Mouse (Mus musculus): ENCODE data around the gene Cdh15. TPM values are rescaled to one million over a fixed set of nuclear protein-coding genes. Genes with fewer than 3 reads are reported as not detected.

Gene Cdh15
- not detected in 2 replicates for polyA plus RNA-seq (2012)

- TF ChIP-seq GATA1 (IDR thresholded peaks at IDR 0.05; ENCODE audit: low read length): no peak
Measured at GRCm38 (mm10) chr8:122847829-122848561, at the start of gene Cdh15. TSS of gene Cdh15 (plus strand) at chr8:122847966.

DNA sequence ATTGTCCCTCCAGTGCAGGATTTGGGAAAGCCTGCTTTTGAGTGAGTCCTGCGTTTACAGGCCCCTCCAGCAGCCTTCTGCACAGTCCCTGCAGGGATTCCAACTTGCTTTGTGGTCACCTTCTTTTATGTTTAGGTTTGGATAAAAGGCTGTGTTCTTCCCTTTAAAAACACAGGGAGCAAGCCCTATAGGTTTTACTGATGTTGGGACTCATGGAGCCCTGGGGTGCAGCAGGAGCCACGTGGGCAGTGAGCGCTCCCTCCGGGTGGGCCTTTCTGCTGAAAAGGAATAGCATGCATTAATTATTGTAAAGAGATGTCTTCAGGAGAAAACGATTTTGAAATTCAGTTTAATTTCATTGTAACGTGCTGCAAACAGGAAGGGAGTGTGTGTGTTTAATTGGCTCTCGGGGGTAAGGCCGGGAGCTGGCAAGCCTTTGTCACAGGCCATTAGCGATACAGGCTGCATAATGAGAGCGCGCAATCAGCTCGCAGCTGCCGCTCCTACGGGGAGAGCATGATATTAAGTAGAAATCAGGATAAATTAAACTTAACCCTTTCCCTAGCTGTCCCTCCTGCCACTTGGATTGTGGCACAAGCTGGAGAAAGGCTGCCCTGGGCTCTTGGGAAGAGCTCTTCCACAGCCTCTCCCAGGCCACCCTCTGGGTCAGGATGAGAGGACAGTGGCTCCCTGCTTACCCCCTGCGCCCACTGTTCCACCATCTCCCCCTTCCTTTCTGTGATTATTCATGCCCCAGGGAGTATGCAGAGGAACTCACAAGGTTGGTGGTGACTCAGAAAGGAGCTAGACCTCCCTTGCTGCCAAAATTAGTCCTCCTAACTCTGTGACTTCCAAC lies 43.6 kb upstream of the Cdh15 start:
- TF ChIP-seq GATA1 (IDR thresholded peaks at IDR 0.05; ENCODE audit: low read length): no peak

DNA sequence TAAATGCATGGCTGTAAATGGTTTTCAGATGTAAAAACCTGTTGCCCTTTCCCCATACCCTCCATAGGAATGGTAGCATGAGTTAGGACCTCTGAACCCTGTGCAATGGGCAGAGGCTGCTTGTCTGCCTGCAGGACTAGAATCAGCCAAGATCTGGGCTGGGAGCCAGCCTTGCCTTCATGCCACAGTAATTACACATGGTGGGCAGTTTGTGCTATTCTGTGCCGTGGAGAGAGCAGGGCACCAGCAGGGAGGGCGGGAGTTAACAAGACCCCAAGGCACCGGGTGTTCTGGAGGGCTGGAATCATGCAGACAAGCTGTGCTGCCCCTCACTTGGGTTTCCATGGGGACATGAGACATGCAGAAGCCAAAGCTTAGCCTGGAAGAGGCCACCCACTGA lies 42.4 kb upstream of the Cdh15 start:
- TF ChIP-seq GATA1 (IDR thresholded peaks at IDR 0.05; ENCODE audit: low read length): no peak

GRCm38 (mm10) chr8:122806956-122807538 lies 40.7 kb upstream of the Cdh15 start:
- no peak for TF ChIP-seq GATA1 (IDR thresholded peaks at IDR 0.05; ENCODE audit: low read length)

GRCm38 (mm10) chr8:122807907-122808306 lies 39.9 kb upstream of the Cdh15 start:
- no peak for TF ChIP-seq GATA1 (IDR thresholded peaks at IDR 0.05; ENCODE audit: low read length)

DNA sequence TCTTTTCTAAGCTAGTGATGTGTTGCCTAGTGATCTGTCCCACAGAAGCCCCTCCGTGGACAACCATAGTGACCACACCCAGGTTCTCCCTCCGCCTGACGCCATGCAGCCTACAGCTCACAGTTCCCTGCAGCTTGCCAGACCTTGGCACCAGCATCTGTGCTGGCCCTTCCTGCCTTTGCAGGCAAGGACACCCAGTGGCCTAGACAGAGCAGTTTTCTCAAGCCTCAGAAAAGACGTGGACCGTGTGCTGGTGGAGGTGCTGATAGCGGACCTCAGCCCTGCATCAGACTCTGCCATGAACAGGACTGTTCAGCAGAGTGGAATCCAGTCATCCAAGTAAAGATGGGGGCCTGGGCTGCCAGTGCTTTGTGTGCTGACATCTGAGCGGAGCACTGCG lies 37.4 kb upstream of the Cdh15 start:
- no peak for TF ChIP-seq GATA1 (IDR thresholded peaks at IDR 0.05; ENCODE audit: low read length)

DNA sequence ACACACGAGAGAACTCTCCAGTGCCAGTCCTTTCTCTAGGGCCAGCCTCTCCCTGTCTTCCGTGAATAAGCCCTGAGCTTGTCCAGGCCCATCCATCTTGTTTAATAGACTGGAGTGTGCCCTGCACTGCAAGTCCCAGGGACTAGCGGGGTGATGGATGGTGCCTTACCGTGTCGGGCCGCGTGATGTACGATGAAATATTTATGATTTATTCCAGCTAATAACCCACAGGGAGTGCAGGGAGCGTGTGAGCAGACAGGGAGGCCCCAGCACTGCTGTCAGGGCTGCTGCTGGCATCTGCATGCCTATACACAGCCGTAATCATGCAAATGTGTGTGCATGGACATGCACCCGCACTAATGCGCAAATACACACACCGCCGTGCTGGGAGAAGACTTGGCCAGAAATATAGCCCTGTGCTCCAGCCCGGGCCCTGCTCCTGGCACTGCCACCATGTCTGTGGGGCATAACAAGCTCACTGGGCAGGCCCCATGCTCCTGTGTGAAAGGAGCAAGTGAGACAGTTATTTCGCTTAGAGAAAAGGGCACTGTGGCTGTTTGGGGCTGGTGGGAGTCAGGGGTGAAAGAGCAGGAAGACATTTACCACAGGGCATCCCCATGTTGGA lies 35.8 kb upstream of the Cdh15 start:
- TF ChIP-seq GATA1 (IDR thresholded peaks at IDR 0.05; ENCODE audit: low read length): no peak

GRCm38 (mm10) chr8:122812610-122813250 lies 35.0 kb upstream of the Cdh15 start:
- TF ChIP-seq GATA1 (IDR thresholded peaks at IDR 0.05; ENCODE audit: low read length): no peak

DNA sequence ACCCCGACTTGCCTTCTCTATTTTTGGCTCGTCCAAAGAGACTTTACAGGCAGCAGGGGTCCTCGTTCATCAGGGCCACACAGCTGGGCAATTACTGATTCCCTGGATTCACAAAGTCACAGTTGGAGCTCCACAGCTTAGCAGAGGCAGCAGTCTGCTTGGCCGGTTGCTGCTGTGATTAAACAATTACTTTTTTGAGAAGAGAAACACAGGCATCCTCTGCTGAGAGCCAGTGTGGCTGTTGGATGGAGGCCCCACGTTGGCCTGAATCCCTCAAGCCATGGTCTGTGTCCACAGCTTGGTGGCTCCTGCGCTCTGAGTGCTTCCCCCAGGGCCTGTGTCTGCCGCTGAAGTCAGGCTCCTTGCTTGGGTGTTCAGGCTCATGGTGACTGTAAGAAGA lies 33.2 kb upstream of the Cdh15 start:
- TF ChIP-seq GATA1 (IDR thresholded peaks at IDR 0.05; ENCODE audit: low read length): no peak

DNA sequence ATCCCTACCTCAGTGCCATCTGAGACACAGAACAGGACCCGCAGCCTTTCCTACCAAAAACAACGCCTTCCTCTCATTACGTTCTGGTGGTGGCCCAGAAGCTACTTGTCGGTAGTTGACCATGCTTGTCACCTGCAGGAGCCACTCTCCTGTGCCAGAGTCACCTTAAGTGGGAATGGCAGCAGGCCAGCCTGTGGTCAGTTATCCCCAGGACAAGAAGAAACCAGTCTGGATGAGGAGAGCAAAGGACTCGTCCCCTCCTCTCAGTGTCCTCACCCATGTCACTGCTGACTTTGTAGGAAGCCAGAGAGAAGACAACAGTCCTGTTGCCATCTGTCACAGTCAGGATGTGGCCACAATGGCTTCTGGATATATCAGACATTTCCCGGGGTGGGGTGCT lies 30.8 kb upstream of the Cdh15 start:
- TF ChIP-seq GATA1 (IDR thresholded peaks at IDR 0.05; ENCODE audit: low read length): no peak

DNA sequence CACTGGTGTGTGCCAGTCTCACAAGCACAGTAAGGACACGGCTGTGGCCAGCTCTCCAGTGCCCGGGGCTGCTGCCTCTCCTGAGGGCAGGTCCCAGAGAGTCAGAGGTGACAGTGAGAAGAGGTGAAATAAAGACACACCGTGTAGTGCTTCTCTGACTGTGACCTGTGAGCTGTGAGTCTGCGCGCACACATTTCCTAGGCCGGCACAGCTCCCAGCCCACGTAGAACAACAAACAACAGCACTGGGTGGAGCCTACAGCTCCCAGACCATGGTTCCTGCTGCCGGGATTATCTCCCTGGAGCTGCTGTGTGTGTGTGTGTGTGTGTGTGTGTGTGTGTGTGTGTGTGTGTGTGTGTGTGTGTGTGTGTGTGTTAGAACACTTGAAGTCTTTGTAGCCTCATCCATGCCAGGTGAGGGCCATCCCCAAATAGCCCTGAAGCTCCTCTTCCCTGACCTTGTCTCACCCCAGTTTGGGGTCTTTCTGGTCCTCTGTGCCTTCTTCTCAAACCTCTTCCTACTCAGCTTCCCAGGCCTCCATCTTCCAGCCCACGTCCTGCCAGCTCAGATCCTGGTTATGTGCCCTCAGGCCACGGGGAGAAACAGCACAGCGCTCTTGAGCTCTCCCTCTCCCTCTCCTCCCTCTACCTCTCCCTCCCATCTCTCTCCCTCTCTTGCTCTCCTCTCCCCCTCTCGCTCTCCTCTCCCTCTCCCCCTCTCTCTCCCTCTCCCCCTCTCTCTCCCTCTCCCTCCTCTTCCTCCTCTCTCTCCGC lies 29.9 kb upstream of the Cdh15 start:
- no peak for TF ChIP-seq GATA1 (IDR thresholded peaks at IDR 0.05; ENCODE audit: low read length)

- no peak for TF ChIP-seq GATA1 (IDR thresholded peaks at IDR 0.05; ENCODE audit: low read length)
Measured at GRCm38 (mm10) chr8:122819776-122820175, 28.0 kb upstream of the Cdh15 start.

DNA sequence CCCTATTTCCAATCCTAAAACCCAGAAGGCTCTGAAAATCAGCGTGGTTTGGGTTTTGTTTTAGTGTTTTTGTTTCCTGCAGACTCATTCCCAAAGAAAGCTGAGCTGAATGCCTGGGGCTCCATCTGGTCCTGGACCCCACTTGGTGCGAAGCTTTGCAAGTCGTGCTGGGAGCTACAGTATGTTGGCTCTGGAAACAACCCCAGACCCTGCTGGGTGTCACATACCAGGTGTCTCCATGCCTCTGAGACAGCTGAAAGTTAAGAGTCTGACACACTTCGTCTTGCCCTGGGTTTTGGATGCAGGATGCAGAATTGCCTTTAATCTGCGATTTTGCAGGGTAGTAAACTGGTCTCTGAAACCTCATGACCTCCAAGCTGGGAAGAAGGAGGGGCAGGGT lies 23.2 kb upstream of the Cdh15 start:
- no peak for TF ChIP-seq GATA1 (IDR thresholded peaks at IDR 0.05; ENCODE audit: low read length)

- no peak for TF ChIP-seq GATA1 (IDR thresholded peaks at IDR 0.05; ENCODE audit: low read length)
Measured at GRCm38 (mm10) chr8:122824986-122825385, 22.8 kb upstream of the Cdh15 start.

DNA sequence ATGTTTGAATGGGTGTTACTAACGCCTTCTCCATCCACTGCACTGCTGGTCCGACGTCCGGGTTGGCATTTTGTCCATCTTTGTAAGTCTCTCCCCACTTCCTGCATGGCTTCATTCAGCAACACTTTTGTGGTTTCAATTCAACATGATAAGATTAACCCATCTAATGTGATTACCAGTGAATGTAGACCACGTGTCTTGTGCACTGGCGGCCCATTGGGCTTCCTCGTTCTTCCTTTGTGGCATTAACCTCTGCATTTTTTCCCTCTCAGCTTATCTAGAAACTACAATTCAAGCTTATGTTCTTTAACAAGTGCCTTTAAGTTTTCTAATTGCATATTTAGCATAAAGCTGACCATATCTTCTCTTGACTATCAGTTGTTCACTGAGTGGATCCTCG lies 22.4 kb upstream of the Cdh15 start:
- TF ChIP-seq GATA1 (IDR thresholded peaks at IDR 0.05; ENCODE audit: low read length): no peak
